ENCODE assay signal across 11 mouse cellular contexts in genomic region chr19:28558661-28559060, GRCm38 (mm10).
A peak's percentile ranks its signal among the peaks of the same experiment; 100 is the strongest.
DNase-seq lines count a peak whose midpoint lies in the region; ATAC-seq and TF ChIP-seq lines count a peak whose summit lies in the region.
"Had no signal": no experiment of that assay in that cellular context is flagged by ENCODE, and none has a peak within 500 bp of the region (broad histone marks: within the 10 kb centered on the region; RNA-seq: fewer than 3 reads in every experiment).

No protein-coding gene starts in this region.

- no peak for ATAC-seq in embryonic facial prominence, embryonic 14.5 days (ENCODE audit: low read depth)
- ATAC-seq in erythroid progenitor cell, adult 5-6 weeks (replicated peaks; ENCODE audit: low FRiP score, poor library complexity, severe bottlenecking): no peak
- ATAC-seq in megakaryocyte, adult 5-6 weeks (ENCODE audit: poor library complexity, severe bottlenecking): no peak
- ATAC-seq: forebrain, embryonic 13.5 days had no signal

- no peak for TF ChIP-seq CTCF in gastrocnemius, adult 2 months (IDR thresholded peaks at IDR 0.05)

- H3K27ac ChIP-seq in gastrocnemius, adult 2 months: no peak overlapping the region
- 0 out of 2 replicates have a peak overlapping the region, but pooled peaks have one; percentile 4 for H3K27ac ChIP-seq in embryonic facial prominence, embryonic 14.5 days (replicated peaks; ENCODE audit: low read depth, low read length)
- H3K27ac ChIP-seq: forebrain, embryonic 13.5 days; liver, embryonic 15.5 days had no signal

- no peaks in the 10 kb centered on the region for H3K36me3 ChIP-seq in embryonic facial prominence, embryonic 14.5 days (ENCODE audit: control insufficient read depth, insufficient read depth, low read length)
- H3K36me3 ChIP-seq: liver, embryonic 15.5 days had no signal

- no peak overlapping the region for H3K4me3 ChIP-seq in gastrocnemius, adult 2 months
- no peak overlapping the region for H3K4me3 ChIP-seq in embryonic facial prominence, embryonic 14.5 days (ENCODE audit: low read depth, low read length)
- H3K4me3 ChIP-seq: forebrain, embryonic 13.5 days; liver, embryonic 15.5 days had no signal

- peak; percentile 13 for DNase-seq in gastrocnemius, postnatal 14 days
- DNase-seq in gastrocnemius, adult 2 months: no peak
- peak; percentile 64 for DNase-seq in 3134 (ENCODE audit: extremely low read depth, insufficient read length, low spot score)
- no peak for DNase-seq in embryonic facial prominence, embryonic 14.5 days (ENCODE audit: low spot score)
- peak; percentile 38 for DNase-seq in kidney, postnatal 10 days
- no peak for DNase-seq in thymus, postnatal 14 days
- DNase-seq: right cerebral cortex, postnatal 4 days had no signal

- 65% methylated on average over 8 of the region's 8 CpGs for WGBS in embryonic facial prominence, embryonic 14.5 days

- no peak overlapping the region for H3K4me2 ChIP-seq in embryonic facial prominence, embryonic 14.5 days (ENCODE audit: low read depth, low read length)
- H3K4me2 ChIP-seq: forebrain, embryonic 13.5 days; liver, embryonic 15.5 days had no signal

- H3K9ac ChIP-seq in embryonic facial prominence, embryonic 14.5 days (ENCODE audit: low read depth, low read length): no peak overlapping the region
- H3K9ac ChIP-seq: forebrain, embryonic 13.5 days; liver, embryonic 15.5 days had no signal

- peaks cover 9% of the 10 kb centered on the region; the same call in 1 of the 2 replicates for H3K4me1 ChIP-seq in embryonic facial prominence, embryonic 14.5 days (ENCODE audit: control insufficient read depth, insufficient read depth, low read length)

- intact Hi-C loops in gastrocnemius, postnatal 14 days (cut with DNase I; ENCODE audit: low total_unique reads): no loop called here
- intact Hi-C loops in gastrocnemius, adult 2 months (cut with DNase I): no loop called here

- no peaks in the 10 kb centered on the region for H3K9me3 ChIP-seq in embryonic facial prominence, embryonic 14.5 days (ENCODE audit: control insufficient read depth, low read length)
- H3K9me3 ChIP-seq: forebrain, embryonic 13.5 days; liver, embryonic 15.5 days had no signal

- H3K27me3 ChIP-seq in embryonic facial prominence, embryonic 14.5 days (replicated peaks; ENCODE audit: control insufficient read depth, insufficient read depth, low read length): no peaks in the 10 kb centered on the region
- H3K27me3 ChIP-seq: liver, embryonic 15.5 days had no signal

Comparison
In these comparisons a context has a peak if more than half of its experiments do, and no peak if none do; other contexts are left out.
1. DNase-seq: peak in gastrocnemius, postnatal 14 days (single experiment), 3134 (single experiment) and kidney, postnatal 10 days (single experiment); none in gastrocnemius, adult 2 months (single experiment), embryonic facial prominence, embryonic 14.5 days (single experiment) and thymus, postnatal 14 days (single experiment).